Mouse (Mus musculus) B cell, adult 62 days (primary cell): ENCODE measurements around the gene Dmxl2. TPM values are rescaled to one million over a fixed set of nuclear protein-coding genes. Genes with fewer than 3 reads are reported as not detected.

Source experiments
- total RNA-seq: library from RNA; stranded (reverse); gene quantifications from 4 replicates; pipeline ENCODE4 v1.2.4, GENCODE M21; 2023

Dmxl2 gene
- total RNA-seq = 0.60 to 2.2 TPM (median 1.4 TPM) in 4 replicates

GRCm38 (mm10) chr9:54501453-54502110 is at the start of gene Dmxl2:
Gene Dmxl2, minus strand, starts transcription at chr9:54501626.

GRCm38 (mm10) chr9:54538684-54539083 is 37.3 kb upstream of the Dmxl2 start, which contains the start of gene Sh2d7:
Gene Sh2d7, plus strand, starts transcription at chr9:54538984.

Other genes starting within 250 kb of the Dmxl2 start
- not detected in 4 replicates for gene Cyp19a1, start 233.5 kb downstream of the Dmxl2 start, total RNA-seq
- not detected in 4 replicates for gene Gldn, start 215.1 kb downstream of the Dmxl2 start, total RNA-seq
- not detected in 4 replicates for gene Sh2d7, start 37.4 kb upstream of the Dmxl2 start, total RNA-seq
- gene Cib2, start 58.6 kb upstream of the Dmxl2 start, total RNA-seq = 2.0 to 3.4 TPM (median 3.0 TPM) in 4 replicates
- 39.0 to 42.0 TPM (median 39.5 TPM) in 4 replicates for gene Idh3a, start 84.7 kb upstream of the Dmxl2 start, total RNA-seq
- not detected in 4 replicates for gene Acsbg1, start 160.2 kb upstream of the Dmxl2 start, total RNA-seq
- gene Dnaja4, start 197.2 kb upstream of the Dmxl2 start, total RNA-seq = 1.3 to 2.6 TPM (median 1.7 TPM) in 4 replicates
- gene Wdr61, start 232.9 kb upstream of the Dmxl2 start, total RNA-seq = 59.6 to 74.1 TPM (median 64.8 TPM) in 4 replicates